Mouse (Mus musculus) lung, postnatal 0 days (tissue): ENCODE measurements around the gene Tor2a.

ENCODE experiments used
- CTCF ChIP-seq: IDR thresholded peaks from 2 replicates; pipeline ENCODE4 v1.5.1; 2016; ENCODE audit warnings: antibody characterized with exemption, mild to moderate bottlenecking
- EP300 ChIP-seq: IDR thresholded peaks from 2 replicates; pipeline ENCODE4 v1.6.1; 2016; ENCODE audit warnings: antibody characterized with exemption, mild to moderate bottlenecking, control low read depth

DNA sequence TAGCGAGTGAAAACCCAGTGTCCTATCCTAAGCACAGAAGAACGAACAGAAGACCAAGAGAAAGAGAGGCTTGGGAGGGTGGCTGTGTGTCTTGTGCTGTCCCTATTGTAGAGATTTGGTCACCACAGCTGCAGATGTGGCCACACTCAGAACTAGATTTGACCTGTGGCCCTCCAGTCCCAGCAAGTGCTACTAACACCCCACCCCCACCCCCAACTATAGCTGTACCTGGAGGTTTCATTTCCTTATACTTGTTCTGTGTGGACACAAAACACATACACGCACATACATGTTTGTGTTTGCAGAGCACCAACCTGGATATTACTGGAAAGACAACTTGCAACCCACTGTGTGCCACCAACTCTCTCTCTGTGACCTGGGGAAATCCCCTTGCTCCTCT, 37.0 kb upstream of the Tor2a start:
- TF ChIP-seq EP300 (no peak), CTCF (no peak)
